Mouse (Mus musculus) stomach, postnatal 0 days (tissue): ENCODE measurements around the gene Arrdc5.

Experiments used
- CTCF ChIP-seq: IDR thresholded peaks from 2 replicates; pipeline ENCODE4 v1.5.1; 2016; ENCODE audit warnings: antibody characterized with exemption, low read depth, mild to moderate bottlenecking, moderate library complexity
- EP300 ChIP-seq: optimal IDR thresholded peaks from 2 replicates; pipeline ENCODE3; 2016; ENCODE audit warnings: antibody characterized with exemption

- TF ChIP-seq EP300 (no peak), CTCF (no peak)
Observed at GRCm38 (mm10) chr17:56265869-56266268, 34.2 kb downstream of the Arrdc5 start.
